Mouse (Mus musculus): ENCODE measurements around the gene Chrm4. TPM values are rescaled to one million over a fixed set of nuclear protein-coding genes. Genes with fewer than 3 reads are reported as not detected.

Chrm4 gene
- total RNA-seq, 1 experiment from 2014 or later = not detected

- ATAC-seq (replicated peaks in 1 of 2; ENCODE audit: insufficient read depth in 1 of 2, low FRiP score in 2 of 2, low TSS enrichment in 1 of 2, low read depth in 1 of 2, poor library complexity in 2 of 2, severe bottlenecking in 2 of 2) = no peak
Observed at GRCm38 (mm10) chr2:91932737-91933350, 5.8 kb downstream of the Chrm4 start.

GRCm38 (mm10) chr2:91933471-91933870, 6.4 kb downstream of the Chrm4 start:
- ATAC-seq (replicated peaks in 1 of 2; ENCODE audit: insufficient read depth in 1 of 2, low FRiP score in 2 of 2, low TSS enrichment in 1 of 2, low read depth in 1 of 2, poor library complexity in 2 of 2, severe bottlenecking in 2 of 2) = no peak

- no peak for ATAC-seq (replicated peaks in 1 of 2; ENCODE audit: insufficient read depth in 1 of 2, low FRiP score in 2 of 2, low TSS enrichment in 1 of 2, low read depth in 1 of 2, poor library complexity in 2 of 2, severe bottlenecking in 2 of 2)
Observed at GRCm38 (mm10) chr2:91934016-91934415, 7.0 kb downstream of the Chrm4 start.

- no peak for ATAC-seq (replicated peaks in 1 of 2; ENCODE audit: insufficient read depth in 1 of 2, low FRiP score in 2 of 2, low TSS enrichment in 1 of 2, low read depth in 1 of 2, poor library complexity in 2 of 2, severe bottlenecking in 2 of 2)
Observed at GRCm38 (mm10) chr2:91934826-91935525, 7.9 kb downstream of the Chrm4 start.

GRCm38 (mm10) chr2:91936154-91936553, 9.1 kb downstream of the Chrm4 start:
- ATAC-seq (replicated peaks in 1 of 2; ENCODE audit: insufficient read depth in 1 of 2, low FRiP score in 2 of 2, low TSS enrichment in 1 of 2, low read depth in 1 of 2, poor library complexity in 2 of 2, severe bottlenecking in 2 of 2) = no peak

GRCm38 (mm10) chr2:91939303-91939935, 12.4 kb downstream of the Chrm4 start:
- ATAC-seq (replicated peaks in 1 of 2; ENCODE audit: insufficient read depth in 1 of 2, low FRiP score in 2 of 2, low TSS enrichment in 1 of 2, low read depth in 1 of 2, poor library complexity in 2 of 2, severe bottlenecking in 2 of 2) = no peak

- ATAC-seq (replicated peaks in 1 of 2; ENCODE audit: insufficient read depth in 1 of 2, low FRiP score in 2 of 2, low TSS enrichment in 1 of 2, low read depth in 1 of 2, poor library complexity in 2 of 2, severe bottlenecking in 2 of 2) = no peak
Observed at GRCm38 (mm10) chr2:91942356-91942755, 15.3 kb downstream of the Chrm4 start.

GRCm38 (mm10) chr2:91944170-91944950, 17.3 kb downstream of the Chrm4 start:
- peak; percentile 60 to 72 for ATAC-seq (replicated peaks in 1 of 2; ENCODE audit: insufficient read depth in 1 of 2, low FRiP score in 2 of 2, low TSS enrichment in 1 of 2, low read depth in 1 of 2, poor library complexity in 2 of 2, severe bottlenecking in 2 of 2)

GRCm38 (mm10) chr2:91945483-91945882, 18.4 kb downstream of the Chrm4 start, which contains the start of gene Gm9821:
Gm9821 (plus strand) TSS chr2:91945703.
- ATAC-seq (replicated peaks in 1 of 2; ENCODE audit: insufficient read depth in 1 of 2, low FRiP score in 2 of 2, low TSS enrichment in 1 of 2, low read depth in 1 of 2, poor library complexity in 2 of 2, severe bottlenecking in 2 of 2) = no peak

GRCm38 (mm10) chr2:91946836-91947235, 19.8 kb downstream of the Chrm4 start:
- no peak for ATAC-seq (replicated peaks in 1 of 2; ENCODE audit: insufficient read depth in 1 of 2, low FRiP score in 2 of 2, low TSS enrichment in 1 of 2, low read depth in 1 of 2, poor library complexity in 2 of 2, severe bottlenecking in 2 of 2)

- peak; percentile 1 to 13; a peak in 1 of 4 replicates for ATAC-seq (replicated peaks in 1 of 2; ENCODE audit: insufficient read depth in 1 of 2, low FRiP score in 2 of 2, low TSS enrichment in 1 of 2, low read depth in 1 of 2, poor library complexity in 2 of 2, severe bottlenecking in 2 of 2)
Observed at GRCm38 (mm10) chr2:91947397-91948150, 20.5 kb downstream of the Chrm4 start.

- ATAC-seq (replicated peaks in 1 of 2; ENCODE audit: insufficient read depth in 1 of 2, low FRiP score in 2 of 2, low TSS enrichment in 1 of 2, low read depth in 1 of 2, poor library complexity in 2 of 2, severe bottlenecking in 2 of 2) = no peak
Observed at GRCm38 (mm10) chr2:91948151-91948509, 21.1 kb downstream of the Chrm4 start.

GRCm38 (mm10) chr2:91948792-91949241, 21.8 kb downstream of the Chrm4 start:
- peak; percentile 19 to 23 for ATAC-seq (replicated peaks in 1 of 2; ENCODE audit: insufficient read depth in 1 of 2, low FRiP score in 2 of 2, low TSS enrichment in 1 of 2, low read depth in 1 of 2, poor library complexity in 2 of 2, severe bottlenecking in 2 of 2)

GRCm38 (mm10) chr2:91949411-91950274, 22.6 kb downstream of the Chrm4 start:
- peak; percentile 47 to 63 for ATAC-seq (replicated peaks in 1 of 2; ENCODE audit: insufficient read depth in 1 of 2, low FRiP score in 2 of 2, low TSS enrichment in 1 of 2, low read depth in 1 of 2, poor library complexity in 2 of 2, severe bottlenecking in 2 of 2)

GRCm38 (mm10) chr2:91950275-91951085, 23.4 kb downstream of the Chrm4 start:
- peak; percentile 65 to 67 for ATAC-seq (replicated peaks in 1 of 2; ENCODE audit: insufficient read depth in 1 of 2, low FRiP score in 2 of 2, low TSS enrichment in 1 of 2, low read depth in 1 of 2, poor library complexity in 2 of 2, severe bottlenecking in 2 of 2)
